Mouse (Mus musculus): ENCODE data around the gene Gtf2ird1.

DNA sequence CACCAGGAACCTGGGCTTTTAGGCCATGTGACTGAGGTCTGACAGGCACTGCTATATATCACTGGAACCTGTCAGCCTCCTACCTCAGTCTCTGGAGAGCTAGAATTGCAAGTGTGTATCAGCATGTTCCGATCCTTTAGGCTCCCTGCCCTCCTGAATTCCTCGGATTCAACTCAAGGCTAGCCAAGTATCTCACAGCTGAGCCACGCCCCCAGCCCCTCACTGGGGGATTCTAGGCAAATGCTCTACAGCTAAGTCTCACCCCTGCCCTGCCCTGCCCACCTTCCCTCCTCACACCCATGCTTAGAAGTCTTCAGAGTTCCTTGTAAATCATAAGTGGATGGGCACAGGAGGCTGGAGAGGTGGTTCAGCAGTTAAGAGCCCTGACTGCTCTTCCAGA is 15.4 kb downstream of the Gtf2ird1 start:
- TF ChIP-seq CTCF (conservative IDR thresholded peaks at IDR 0.05; ENCODE audit: low read length) (no peak), POU5F1 (IDR thresholded peaks at IDR 0.05; ENCODE audit: borderline replicate concordance, low read length) (no peak)
